Mouse (Mus musculus) stomach, embryonic 15.5 days (tissue): ENCODE measurements around the gene Sema4f. TPM values are rescaled to one million over a fixed set of nuclear protein-coding genes. Genes with fewer than 3 reads are reported as not detected.

Experiments
- polyA plus RNA-seq: library from polyadenylated mRNA; unstranded; fragments of >200 nt; fragmentation: Nextera tagmentation; extraction: Ambion mirVana; gene quantifications from 2 replicates; pipeline ENCODE4 v1.2.1, GENCODE M21; 2015

Sema4f gene
- polyA plus RNA-seq, 1 experiment from 2014 or later: 2.1 TPM

Other genes starting within 250 kb of the Sema4f start
- 98.5 and 110 TPM in 2 replicates for gene Pole4, start 234.4 kb downstream of the Sema4f start, polyA plus RNA-seq
- 22.3 and 23.8 TPM in 2 replicates for gene Hk2, start 165.3 kb downstream of the Sema4f start, polyA plus RNA-seq
- 0.84 and 1.2 TPM in 2 replicates for gene M1ap, start 7.1 kb upstream of the Sema4f start, polyA plus RNA-seq
- 11.9 and 14.3 TPM in 2 replicates for gene Dok1, start 93.7 kb upstream of the Sema4f start, polyA plus RNA-seq
- gene Loxl3, start 94.4 kb upstream of the Sema4f start, polyA plus RNA-seq: 14.2 and 16.2 TPM in 2 replicates
- 211 and 212 TPM in 2 replicates for gene Aup1, start 114.8 kb upstream of the Sema4f start, polyA plus RNA-seq
- 86.6 and 94.1 TPM in 2 replicates for gene Htra2, start 115.5 kb upstream of the Sema4f start, polyA plus RNA-seq
- 5.4 and 7.1 TPM in 2 replicates for gene Dqx1, start 118.1 kb upstream of the Sema4f start, polyA plus RNA-seq
- 7.5 and 9.3 TPM in 2 replicates for gene Tlx2, start 130.5 kb upstream of the Sema4f start, polyA plus RNA-seq
- 29.6 and 34.6 TPM in 2 replicates for gene Pcgf1, start 138.1 kb upstream of the Sema4f start, polyA plus RNA-seq
- 0.59 and 0.63 TPM in 2 replicates for gene Lbx2, start 146.6 kb upstream of the Sema4f start, polyA plus RNA-seq
- 2.5 and 3.6 TPM in 2 replicates for gene Ccdc142, start 161.8 kb upstream of the Sema4f start, polyA plus RNA-seq
- 2.7 and 2.8 TPM in 2 replicates for gene Gm42688, start 161.8 kb upstream of the Sema4f start, polyA plus RNA-seq
- 122 and 136 TPM in 2 replicates for gene Mrpl53, start 169.3 kb upstream of the Sema4f start, polyA plus RNA-seq
- 53.6 and 58.0 TPM in 2 replicates for gene Mogs, start 175.7 kb upstream of the Sema4f start, polyA plus RNA-seq
- gene Wbp1, start 181.8 kb upstream of the Sema4f start, polyA plus RNA-seq: 91.5 and 101 TPM in 2 replicates
- 11.3 and 11.4 TPM in 2 replicates for gene Ino80b, start 185.7 kb upstream of the Sema4f start, polyA plus RNA-seq
- 31.3 and 31.9 TPM in 2 replicates for gene Rtkn, start 195.7 kb upstream of the Sema4f start, polyA plus RNA-seq
- 3.6 and 5.1 TPM in 2 replicates for gene Wdr54, start 216.6 kb upstream of the Sema4f start, polyA plus RNA-seq
- 2.3 and 2.7 TPM in 2 replicates for gene 1700003E16Rik, start 216.6 kb upstream of the Sema4f start, polyA plus RNA-seq
- gene Dctn1, start 226.2 kb upstream of the Sema4f start, polyA plus RNA-seq: 84.7 and 86.1 TPM in 2 replicates